Mouse (Mus musculus) lung, adult 2 months (tissue): ENCODE measurements at regions not wholly inside any gene's neighbourhood (a gene's known extent, or its start where the extent isn't known, plus 50 kb on each side); places are given as distances from the start of the nearest gene placed in this dataset.

Source experiments
- DNase-seq: peaks from one replicate; pipeline ENCODE4 v3.0.0; 2022
- H3K4me1 ChIP-seq: fragments of 200-500 bp; 2 replicates; pipeline ENCODE4 v1.6.1; 2011; ENCODE audit warnings: low read length; ENCODE audit not compliant: control insufficient read depth, insufficient read depth
- H3K4me3 ChIP-seq: fragments of 200-500 bp; replicated peaks from 2 replicates; pipeline ENCODE3; 2011; ENCODE audit warnings: low read depth, mild to moderate bottlenecking, control low read depth, low read length; ENCODE audit errors: extremely low read depth
- CTCF ChIP-seq: fragments of 200-500 bp; IDR thresholded peaks from 2 replicates; pipeline ENCODE4 v1.5.1; 2011; ENCODE audit warnings: mild to moderate bottlenecking, low read length, control low read depth; ENCODE audit not compliant: insufficient read depth
- POLR2A ChIP-seq: fragments of 200-500 bp; IDR thresholded peaks from 2 replicates; pipeline ENCODE4 v1.6.1; 2011; ENCODE audit warnings: low read depth, mild to moderate bottlenecking, control low read depth, low read length, borderline replicate concordance; ENCODE audit errors: extremely low read depth
- WGBS: fragments of 180-500 bp; shearing (Covaris S2); methylation state at CpG from one replicate; pipeline ENCODE4 v1.1.7; 2018; 5-methylcytosine and 5-hydroxymethylcytosine counted together

DNA sequence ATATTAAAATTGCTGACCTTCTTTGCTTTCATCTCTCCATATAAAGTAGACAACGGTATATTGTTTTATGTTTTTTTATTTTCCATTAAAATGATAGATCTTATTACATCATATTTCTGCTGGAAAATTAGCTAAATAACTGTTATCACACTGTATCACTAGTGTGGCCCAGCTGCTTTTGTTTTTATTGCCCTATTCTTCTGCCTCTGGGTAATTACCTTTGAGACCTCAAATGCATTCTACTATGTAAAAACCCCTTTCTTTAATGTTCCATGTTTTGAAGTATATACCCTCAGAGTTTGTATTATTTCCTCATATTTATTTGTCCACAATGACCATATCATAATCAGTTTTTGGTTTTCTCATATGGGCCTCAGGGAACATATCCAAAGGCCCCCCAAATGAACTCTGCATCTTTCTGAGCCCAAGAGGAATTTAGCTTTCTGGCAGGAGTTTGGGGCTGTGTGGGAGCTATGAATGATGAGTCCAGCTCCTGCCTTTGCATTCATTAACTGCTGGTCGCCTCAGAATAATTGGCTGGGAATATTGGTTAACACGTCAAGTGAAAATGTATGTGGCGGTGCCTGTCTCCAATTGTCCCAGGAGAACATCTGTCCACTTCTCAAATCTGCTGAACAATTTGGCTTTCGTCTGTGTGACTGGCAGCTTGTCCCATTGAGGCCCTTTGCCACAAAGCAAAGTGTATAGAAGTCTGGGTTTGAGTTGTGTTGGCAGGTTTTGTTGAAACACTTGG is 721.1 kb upstream of the Slit2 start:
- 82% methylated on average over 5 of the region's 5 CpGs for WGBS
- Histone ChIP-seq H3K4me1 (no peaks in the 10 kb centered on the region), H3K4me3 (no peak overlapping the region)
- DNase-seq = no peak
- no peak for TF ChIP-seq POLR2A
- no peak for TF ChIP-seq CTCF

DNA sequence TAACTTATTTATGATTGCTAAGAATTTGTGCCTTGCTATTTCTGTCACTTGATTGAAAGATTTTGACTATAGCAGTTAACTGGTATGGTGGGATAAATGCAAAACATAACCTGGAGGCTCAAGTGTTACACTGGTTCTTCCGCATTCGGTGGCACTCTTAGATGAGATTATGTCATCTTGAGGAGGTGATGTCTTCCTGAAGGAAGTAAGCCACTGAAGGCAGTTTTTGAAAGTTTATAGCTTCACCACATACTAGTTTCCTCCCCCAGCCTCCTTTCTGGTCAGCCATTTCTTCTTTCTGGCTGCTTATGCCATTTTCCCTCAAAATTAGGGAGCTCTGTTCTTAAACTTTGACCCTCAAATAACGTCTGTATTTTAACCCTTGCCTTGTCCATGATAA is 710.3 kb upstream of the Slit2 start:
- Histone ChIP-seq H3K4me3 (no peak overlapping the region), H3K4me1 (peaks cover 7% of the 10 kb centered on the region; the same call in 1 of the 2 replicates)
- no peak for DNase-seq
- WGBS = 58% methylated on average over 3 of the region's 3 CpGs
- TF ChIP-seq POLR2A (no peak), CTCF (no peak)

DNA sequence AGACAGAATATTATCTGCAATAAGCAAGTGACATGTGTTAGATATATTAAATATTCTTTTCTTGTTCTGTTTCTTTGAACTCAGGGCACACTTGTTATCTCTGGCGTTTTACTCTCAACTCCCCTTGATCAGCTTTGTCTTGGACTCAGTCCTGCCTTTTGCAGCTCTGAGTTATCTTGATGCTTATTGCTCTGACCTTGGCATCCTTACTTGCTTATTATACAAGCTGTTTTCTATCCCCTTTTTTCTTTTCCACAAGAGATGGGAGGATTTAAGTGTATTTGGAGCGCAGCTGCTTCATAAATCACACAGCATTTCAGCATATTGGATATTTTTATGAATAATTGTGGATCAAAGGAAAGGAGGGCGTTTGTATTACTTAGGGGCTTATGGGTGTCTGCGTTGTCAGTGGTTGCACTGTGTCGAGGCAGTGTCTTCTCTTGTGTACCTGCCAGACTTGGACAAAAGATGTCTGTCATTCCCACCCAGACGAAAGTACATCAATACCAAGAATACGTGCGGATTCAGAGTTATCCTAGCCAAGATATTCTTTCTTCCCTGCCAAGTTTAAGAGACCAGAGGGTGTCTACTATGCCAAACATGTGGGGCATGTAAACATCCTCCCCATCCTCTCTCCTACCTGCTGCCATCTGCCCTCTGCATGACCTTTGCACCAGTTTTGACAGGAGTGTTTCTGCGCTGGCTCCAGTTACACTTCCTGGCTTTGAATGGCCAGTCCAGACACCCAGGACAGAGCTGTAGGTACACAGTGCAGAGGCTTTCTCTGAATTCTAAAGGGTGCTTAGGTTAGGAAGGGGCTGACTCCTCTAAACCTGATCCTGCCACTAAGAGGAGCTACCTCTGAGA is 709.3 kb upstream of the Slit2 start:
- no peak for DNase-seq
- Histone ChIP-seq H3K4me3 (no peak overlapping the region), H3K4me1 (peaks cover 7% of the 10 kb centered on the region; the same call in 1 of the 2 replicates)
- 25% methylated on average over 9 of the region's 9 CpGs for WGBS
- TF ChIP-seq POLR2A (no peak), CTCF (no peak)

DNA sequence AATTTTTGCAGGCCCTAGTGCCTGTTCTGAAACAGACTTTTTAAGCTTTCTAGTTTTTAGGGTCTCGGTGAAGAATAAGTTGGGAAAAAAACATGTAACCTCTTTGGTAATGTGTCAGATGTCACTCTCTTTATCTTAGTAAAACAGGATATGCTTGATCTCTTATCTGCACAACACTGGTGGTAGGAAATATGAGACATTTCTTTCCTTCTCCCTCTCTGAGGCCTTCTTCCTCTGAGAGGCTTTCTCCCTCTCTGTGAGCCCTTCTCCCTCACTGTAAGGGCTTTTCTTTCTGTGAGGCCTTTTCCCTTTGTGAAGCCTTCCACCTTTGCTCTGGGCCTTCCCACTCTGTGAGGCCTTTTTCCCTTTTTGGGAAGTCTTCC is 708.7 kb upstream of the Slit2 start:
- no peak for DNase-seq
- peaks cover 7% of the 10 kb centered on the region; the same call in 1 of the 2 replicates for H3K4me1 ChIP-seq
- TF ChIP-seq POLR2A (no peak), CTCF (no peak)
- WGBS = 41% methylated on average over 1 of the region's 1 CpGs
- no peak overlapping the region for H3K4me3 ChIP-seq

DNA sequence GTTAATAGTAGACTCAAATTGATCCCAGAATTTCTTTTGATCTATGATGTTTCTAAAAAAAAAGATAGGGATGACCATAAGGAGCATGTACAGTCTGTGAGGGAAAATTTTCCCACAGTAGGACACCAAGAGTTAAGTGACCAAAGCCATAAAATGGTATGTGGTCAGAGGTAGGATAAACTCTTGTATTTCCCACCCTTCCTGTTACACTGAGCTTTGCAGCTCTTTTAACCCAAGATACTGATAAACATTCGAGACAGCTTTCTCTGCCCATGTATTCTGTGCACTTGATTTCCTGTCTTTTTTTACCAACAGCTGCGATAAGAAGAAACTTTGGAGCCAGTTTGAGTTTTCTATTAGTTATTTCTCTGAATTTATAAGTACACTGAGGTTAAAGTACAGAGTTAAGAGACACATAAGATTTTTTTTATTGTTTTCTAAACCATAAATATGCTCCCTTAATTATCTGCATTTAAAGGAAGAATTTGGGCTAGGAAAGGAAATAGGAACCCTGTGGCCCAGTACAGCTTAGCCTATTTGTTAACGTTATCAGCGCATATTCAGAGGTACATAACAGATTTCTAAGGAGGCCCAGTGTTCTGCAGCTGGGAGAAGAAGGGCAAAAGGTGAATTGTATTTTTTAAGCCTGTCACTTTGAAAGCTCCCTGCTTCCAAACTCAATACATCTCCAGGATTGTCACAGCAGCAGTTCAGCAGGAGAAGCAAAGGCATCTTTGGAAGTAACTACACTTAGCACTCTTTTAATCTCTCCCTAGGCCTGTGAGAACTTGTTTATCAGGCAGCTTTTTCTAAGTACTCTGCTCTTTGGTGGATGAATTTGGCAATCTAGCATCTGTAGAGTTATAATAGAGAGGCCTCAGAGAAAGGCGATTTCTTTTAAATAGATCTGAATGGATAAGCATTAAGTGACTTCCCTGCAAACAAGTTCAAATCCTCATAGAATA is 706.4 kb upstream of the Slit2 start:
- TF ChIP-seq CTCF = no peak
- no peak for TF ChIP-seq POLR2A
- H3K4me1 ChIP-seq = peaks cover 11% of the 10 kb centered on the region; the same call in 1 of the 2 replicates
- 51% methylated on average over 5 of the region's 5 CpGs for WGBS

DNA sequence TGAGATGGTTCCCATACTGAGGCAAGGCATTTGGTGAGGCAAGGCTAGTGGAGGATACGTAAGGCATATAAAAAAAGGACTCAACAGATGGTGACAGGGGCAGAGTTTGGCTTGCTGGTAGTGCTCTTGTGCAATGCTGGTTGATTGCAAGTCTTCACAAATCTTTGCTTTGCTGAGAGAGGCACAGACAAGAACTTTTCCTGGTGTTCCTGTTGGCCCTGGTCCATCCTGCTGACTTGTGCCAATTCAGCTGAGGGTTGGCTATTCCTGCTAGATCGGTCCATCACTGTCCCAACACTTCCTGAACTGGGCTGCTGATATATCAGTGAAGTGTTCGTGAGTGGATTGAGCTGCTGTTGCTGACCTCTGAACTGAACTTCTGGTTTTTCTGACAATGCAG is 703.3 kb upstream of the Slit2 start:
- H3K4me1 ChIP-seq = peaks cover 4% of the 10 kb centered on the region; the same call in 1 of the 2 replicates
- peak; percentile 9 for DNase-seq
- H3K4me3 ChIP-seq = no peak overlapping the region
- TF ChIP-seq POLR2A (no peak), CTCF (no peak)
- WGBS = 27% methylated on average over 3 of the region's 3 CpGs

More for the DNA sequence above, 706.4 kb upstream of the Slit2 start:
- H3K4me3 ChIP-seq = no peak overlapping the region
- DNase-seq = no peak

DNA sequence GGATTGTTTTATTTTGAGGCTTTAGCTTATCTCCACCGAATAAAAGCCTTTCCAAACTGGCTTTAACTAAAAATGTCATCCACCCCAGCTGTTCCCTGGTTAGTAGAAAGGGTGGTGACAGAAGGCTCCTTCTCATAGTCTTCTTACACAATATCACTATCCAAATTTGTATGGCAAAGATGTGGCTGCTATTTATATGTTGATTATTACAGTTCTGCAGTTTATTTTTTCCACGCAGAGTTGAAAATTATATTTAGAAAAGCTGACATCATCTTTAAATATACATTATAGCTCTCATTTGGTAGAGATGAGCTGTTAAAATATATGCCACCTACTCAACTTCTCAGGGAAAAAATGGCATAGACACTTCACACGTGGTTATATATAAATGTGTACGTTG is 683.3 kb upstream of the Slit2 start:
- no peak for DNase-seq
- H3K4me1 ChIP-seq = no peaks in the 10 kb centered on the region
- 70% methylated on average over 4 of the region's 4 CpGs for WGBS
- no peak overlapping the region for H3K4me3 ChIP-seq
- TF ChIP-seq POLR2A (no peak), CTCF (no peak)

DNA sequence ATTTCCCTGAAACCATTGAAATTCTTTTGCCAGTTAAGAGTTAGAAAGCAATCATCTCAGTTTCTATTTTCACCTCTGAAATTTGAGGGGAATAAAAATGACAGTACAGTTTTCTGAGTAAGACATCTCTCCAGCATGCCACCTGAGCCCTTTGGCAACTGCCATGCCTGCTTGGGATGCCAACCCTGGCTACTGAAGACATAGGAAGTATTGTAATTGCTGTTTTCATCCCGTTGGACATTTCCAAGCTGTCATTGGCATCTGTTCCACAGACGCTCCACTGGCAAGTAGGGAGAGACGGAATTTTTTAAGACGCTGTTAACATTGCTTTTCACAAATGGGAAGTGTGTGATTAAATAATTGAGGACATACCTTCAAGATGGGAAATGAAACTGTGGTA is 665.4 kb upstream of the Slit2 start:
- 72% methylated on average over 4 of the region's 4 CpGs for WGBS
- TF ChIP-seq CTCF = no peak
- no peak for TF ChIP-seq POLR2A
- Histone ChIP-seq H3K4me3 (no peak overlapping the region), H3K4me1 (no peaks in the 10 kb centered on the region)
- DNase-seq = no peak

DNA sequence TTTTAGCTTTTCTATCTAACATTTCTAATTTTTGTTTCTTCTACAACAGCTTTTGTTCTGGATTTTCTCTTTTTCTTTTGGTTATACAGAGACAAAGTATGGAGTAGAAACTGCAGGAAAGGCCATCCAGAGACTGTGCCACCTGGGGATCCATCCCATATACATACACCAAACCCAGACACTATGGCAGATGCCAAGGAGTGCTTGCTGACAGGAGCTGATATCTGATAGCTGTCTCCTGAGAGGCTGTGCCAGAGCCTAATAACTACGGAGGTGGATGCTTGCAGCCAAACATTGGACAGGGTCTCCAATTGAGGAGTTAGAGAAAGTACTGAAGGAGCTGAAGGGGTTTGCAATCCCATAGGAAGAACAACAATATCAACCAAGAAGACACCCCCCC is 664.8 kb upstream of the Slit2 start:
- H3K4me3 ChIP-seq = no peak overlapping the region
- H3K4me1 ChIP-seq = no peaks in the 10 kb centered on the region
- no peak for DNase-seq
- WGBS = 53% methylated on average over 1 of the region's 1 CpGs
- no peak for TF ChIP-seq POLR2A
- TF ChIP-seq CTCF = no peak
